Mouse (Mus musculus): ENCODE measurements at regions not wholly inside any gene's neighbourhood (a gene's known extent, or its start where the extent isn't known, plus 50 kb on each side); places are given as distances from the start of the nearest gene placed in this dataset.

GRCm38 (mm10) chr14:104821903-104822573 lies 299.6 kb upstream of the Rnf219 start:
- TF ChIP-seq CTCF (IDR thresholded peaks at IDR 0.05; ENCODE audit: low read depth) (no peak), EP300 (IDR thresholded peaks at IDR 0.05; ENCODE audit: low read depth) (no peak)
